Mouse (Mus musculus): Measurements from ENCODE around the gene Hadha. TPM values are rescaled to one million over a fixed set of nuclear protein-coding genes. Genes with fewer than 3 reads are reported as not detected.

Gene Hadha
- total RNA-seq, 1 experiment = 102 TPM

GRCm38 (mm10) chr5:30201521-30201920 is 46.6 kb upstream of the Hadha start:
- in situ Hi-C loops (cut with MboI; ENCODE audit: low sequenced_read_pairs in 2 of 2, unreplicated experiment in 2 of 2) = no loop called here
- H3K9ac ChIP-seq (ENCODE audit: insufficient read depth, low read depth, low read length, poor library complexity, severe bottlenecking) = no peak overlapping the region
- no peaks in the 10 kb centered on the region for H3K9me3 ChIP-seq (ENCODE audit: control insufficient read depth, insufficient read depth, low read depth, low read length)
- no peak overlapping the region for H3K4me3 ChIP-seq (ENCODE audit: insufficient read depth in 1 of 2, low read depth in 1 of 2, low read length in 2 of 2, poor library complexity in 1 of 2, severe bottlenecking in 1 of 2)
- DNase-seq (ENCODE audit: low read depth, low spot score) = peak; percentile 20
- H3K36me3 ChIP-seq (ENCODE audit: control insufficient read depth, insufficient read depth, low read length, poor library complexity, severe bottlenecking) = no peaks in the 10 kb centered on the region
- H3K4me1 ChIP-seq (ENCODE audit: control insufficient read depth in 2 of 2, insufficient read depth in 2 of 2, low read length in 2 of 2, poor library complexity in 1 of 2) = peaks cover 0 to 28% of the 10 kb centered on the region in 2 experiments; a peak in 2 of 4 replicates
- H3K27ac ChIP-seq (ENCODE audit: insufficient read depth, low read depth, low read length, poor library complexity, severe bottlenecking) = no peak overlapping the region
- no peak for TF ChIP-seq ZNF384 (IDR thresholded peaks at IDR 0.05; ENCODE audit: low read depth, low read length)
- no peak for TF ChIP-seq HCFC1 (IDR thresholded peaks at IDR 0.05; ENCODE audit: borderline replicate concordance, insufficient read depth, low read length)
- no peak for TF ChIP-seq ZC3H11A (IDR thresholded peaks at IDR 0.05; ENCODE audit: borderline replicate concordance, low read depth, low read length)
- no peak for TF ChIP-seq CHD2 (IDR thresholded peaks at IDR 0.05; ENCODE audit: low read depth, low read length)
- TF ChIP-seq MAFK (IDR thresholded peaks at IDR 0.05; ENCODE audit: insufficient read depth, low read depth, low read length) = no peak

GRCm38 (mm10) chr5:30198257-30198656 is 43.3 kb upstream of the Hadha start:
- Histone ChIP-seq H3K27ac (ENCODE audit: insufficient read depth, low read depth, low read length, poor library complexity, severe bottlenecking) (no peak overlapping the region), H3K36me3 (ENCODE audit: control insufficient read depth, insufficient read depth, low read length, poor library complexity, severe bottlenecking) (no peaks in the 10 kb centered on the region), H3K4me1 (ENCODE audit: control insufficient read depth in 2 of 2, insufficient read depth in 2 of 2, low read length in 2 of 2, poor library complexity in 1 of 2) (peaks cover 0 to 17% of the 10 kb centered on the region in 2 experiments; a peak in 2 of 4 replicates), H3K9ac (ENCODE audit: insufficient read depth, low read depth, low read length, poor library complexity, severe bottlenecking) (0 out of 2 replicates have a peak overlapping the region, but pooled peaks have one; percentile 8), H3K9me3 (ENCODE audit: control insufficient read depth, insufficient read depth, low read depth, low read length) (no peaks in the 10 kb centered on the region), H3K4me3 (ENCODE audit: insufficient read depth in 1 of 2, low read depth in 1 of 2, low read length in 2 of 2, poor library complexity in 1 of 2, severe bottlenecking in 1 of 2) (peak overlapping the region in 1 of 2 experiments; percentile 58; a peak in 2 of 4 replicates)
- no peak for DNase-seq (ENCODE audit: low read depth, low spot score)
- TF ChIP-seq ZC3H11A (IDR thresholded peaks at IDR 0.05; ENCODE audit: borderline replicate concordance, low read depth, low read length) (no peak), MAFK (IDR thresholded peaks at IDR 0.05; ENCODE audit: insufficient read depth, low read depth, low read length) (no peak), CHD2 (IDR thresholded peaks at IDR 0.05; ENCODE audit: low read depth, low read length) (no peak), ZNF384 (IDR thresholded peaks at IDR 0.05; ENCODE audit: low read depth, low read length) (no peak), HCFC1 (IDR thresholded peaks at IDR 0.05; ENCODE audit: borderline replicate concordance, insufficient read depth, low read length) (no peak)
- in situ Hi-C loops (cut with MboI; ENCODE audit: low sequenced_read_pairs in 2 of 2, unreplicated experiment in 2 of 2) = no loop called here

GRCm38 (mm10) chr5:30195340-30195739 is 40.4 kb upstream of the Hadha start:
- TF ChIP-seq MAFK (IDR thresholded peaks at IDR 0.05; ENCODE audit: insufficient read depth, low read depth, low read length) (no peak), ZNF384 (IDR thresholded peaks at IDR 0.05; ENCODE audit: low read depth, low read length) (no peak), HCFC1 (IDR thresholded peaks at IDR 0.05; ENCODE audit: borderline replicate concordance, insufficient read depth, low read length) (no peak), CHD2 (IDR thresholded peaks at IDR 0.05; ENCODE audit: low read depth, low read length) (no peak), ZC3H11A (IDR thresholded peaks at IDR 0.05; ENCODE audit: borderline replicate concordance, low read depth, low read length) (no peak)
- no peak for DNase-seq (ENCODE audit: low read depth, low spot score)

GRCm38 (mm10) chr5:30192452-30192851 is 37.5 kb upstream of the Hadha start:
- Histone ChIP-seq H3K4me3 (ENCODE audit: insufficient read depth in 1 of 2, low read depth in 1 of 2, low read length in 2 of 2, poor library complexity in 1 of 2, severe bottlenecking in 1 of 2) (no peak overlapping the region), H3K36me3 (ENCODE audit: control insufficient read depth, insufficient read depth, low read length, poor library complexity, severe bottlenecking) (no peaks in the 10 kb centered on the region), H3K27ac (ENCODE audit: insufficient read depth, low read depth, low read length, poor library complexity, severe bottlenecking) (no peak overlapping the region), H3K4me1 (ENCODE audit: control insufficient read depth in 2 of 2, insufficient read depth in 2 of 2, low read length in 2 of 2, poor library complexity in 1 of 2) (peaks cover 0 to 1% of the 10 kb centered on the region in 2 experiments; a peak in 1 of 4 replicates), H3K9ac (ENCODE audit: insufficient read depth, low read depth, low read length, poor library complexity, severe bottlenecking) (no peak overlapping the region), H3K9me3 (ENCODE audit: control insufficient read depth, insufficient read depth, low read depth, low read length) (no peaks in the 10 kb centered on the region)
- no peak for DNase-seq (ENCODE audit: low read depth, low spot score)
- TF ChIP-seq CHD2 (IDR thresholded peaks at IDR 0.05; ENCODE audit: low read depth, low read length) = no peak
- TF ChIP-seq ZC3H11A (IDR thresholded peaks at IDR 0.05; ENCODE audit: borderline replicate concordance, low read depth, low read length) = no peak
- no peak for TF ChIP-seq MAFK (IDR thresholded peaks at IDR 0.05; ENCODE audit: insufficient read depth, low read depth, low read length)
- TF ChIP-seq HCFC1 (IDR thresholded peaks at IDR 0.05; ENCODE audit: borderline replicate concordance, insufficient read depth, low read length) = no peak
- no peak for TF ChIP-seq ZNF384 (IDR thresholded peaks at IDR 0.05; ENCODE audit: low read depth, low read length)
- in situ Hi-C loops (cut with MboI; ENCODE audit: low sequenced_read_pairs in 2 of 2, unreplicated experiment in 2 of 2) = no loop called here

More at GRCm38 (mm10) chr5:30195340-30195739, 40.4 kb upstream of the Hadha start:
- Histone ChIP-seq H3K4me1 (ENCODE audit: control insufficient read depth in 2 of 2, insufficient read depth in 2 of 2, low read length in 2 of 2, poor library complexity in 1 of 2) (peaks cover 0 to 8% of the 10 kb centered on the region in 2 experiments; a peak in 1 of 4 replicates), H3K27ac (ENCODE audit: insufficient read depth, low read depth, low read length, poor library complexity, severe bottlenecking) (no peak overlapping the region), H3K9ac (ENCODE audit: insufficient read depth, low read depth, low read length, poor library complexity, severe bottlenecking) (no peak overlapping the region), H3K4me3 (ENCODE audit: insufficient read depth in 1 of 2, low read depth in 1 of 2, low read length in 2 of 2, poor library complexity in 1 of 2, severe bottlenecking in 1 of 2) (no peak overlapping the region), H3K36me3 (ENCODE audit: control insufficient read depth, insufficient read depth, low read length, poor library complexity, severe bottlenecking) (no peaks in the 10 kb centered on the region), H3K9me3 (ENCODE audit: control insufficient read depth, insufficient read depth, low read depth, low read length) (no peaks in the 10 kb centered on the region)
- in situ Hi-C loops (cut with MboI; ENCODE audit: low sequenced_read_pairs in 2 of 2, unreplicated experiment in 2 of 2) = no loop called here
